Mouse (Mus musculus) embryonic facial prominence, embryonic 14.5 days (tissue): ENCODE measurements around the gene 1500015O10Rik. TPM values are rescaled to one million over a fixed set of nuclear protein-coding genes. Genes with fewer than 3 reads are reported as not detected.

Source experiments
- ATAC-seq: fragments of 200-750 bp; cut with Nextera tagmentation; 2 replicates; pipeline ENCODE4 v1.8.0; 2017; ENCODE audit warnings: low read depth, moderate number of reproducible peaks, moderate TSS enrichment
- DNase-seq: peaks from one replicate; pipeline ENCODE4 v3.0.0-alpha.2; 2015; ENCODE audit warnings: low spot score
- H3K27ac ChIP-seq: fragments of 300-500 bp; sonication (generic); replicated peaks from 2 replicates; pipeline ENCODE4 v1.5.1; 2014; ENCODE audit warnings: low read depth, mild to moderate bottlenecking, low read length, moderate library complexity
- H3K27me3 ChIP-seq: fragments of 300-500 bp; sonication (generic); replicated peaks from 2 replicates; pipeline ENCODE4 v1.6.1; 2014; ENCODE audit warnings: low read length; ENCODE audit not compliant: control insufficient read depth, insufficient read depth
- H3K36me3 ChIP-seq: fragments of 300-500 bp; sonication (generic); 2 replicates; pipeline ENCODE4 v1.6.1; 2014; ENCODE audit warnings: low read length, mixed read lengths; ENCODE audit not compliant: control insufficient read depth, insufficient read depth
- H3K4me1 ChIP-seq: fragments of 300-500 bp; sonication (generic); 2 replicates; pipeline ENCODE4 v1.6.1; 2014; ENCODE audit warnings: antibody characterized with exemption, low read length; ENCODE audit not compliant: control insufficient read depth, insufficient read depth
- H3K4me2 ChIP-seq: fragments of 300-500 bp; sonication (generic); 2 replicates; pipeline ENCODE4 v1.6.1; 2014; ENCODE audit warnings: low read depth, mild to moderate bottlenecking, low read length, moderate library complexity, mixed read lengths
- H3K4me3 ChIP-seq: fragments of 300-500 bp; sonication (generic); 2 replicates; pipeline ENCODE4 v1.5.1; 2014; ENCODE audit warnings: low read depth, mild to moderate bottlenecking, low read length
- H3K9ac ChIP-seq: fragments of 300-500 bp; sonication (generic); 2 replicates; pipeline ENCODE4 v1.6.1; 2014; ENCODE audit warnings: low read depth, mild to moderate bottlenecking, low read length, moderate library complexity, mixed read lengths
- H3K9me3 ChIP-seq: fragments of 300-500 bp; sonication (generic); 2 replicates; pipeline ENCODE4 v1.6.1; 2016; ENCODE audit warnings: low read length; ENCODE audit not compliant: control insufficient read depth
- WGBS: fragments of 180-500 bp; shearing (Covaris S2); extraction: QIAGEN DNeasy Blood & Tissue Kit; methylation state at CpG from one replicate; pipeline ENCODE4 v1.1.7; 2014; 5-methylcytosine and 5-hydroxymethylcytosine counted together
- polyA plus RNA-seq: library from polyadenylated mRNA; unstranded; fragments of >200 nt; fragmentation: Nextera tagmentation; extraction: Ambion mirVana; gene quantifications from 2 replicates; pipeline ENCODE4 v1.2.1, GENCODE M21; 2014

1500015O10Rik gene
- polyA plus RNA-seq, 1 experiment from 2014 or later = 107 TPM

GRCm38 (mm10) chr1:43782680-43783079 lies 52.3 kb downstream of the 1500015O10Rik start:
- Histone ChIP-seq H3K9ac (no peak overlapping the region), H3K9me3 (no peaks in the 10 kb centered on the region), H3K4me3 (no peak overlapping the region), H3K36me3 (peaks cover 22% of the 10 kb centered on the region), H3K4me1 (no peaks in the 10 kb centered on the region), H3K4me2 (no peak overlapping the region), H3K27me3 (no peaks in the 10 kb centered on the region), H3K27ac (no peak overlapping the region)
- no peak for DNase-seq
- 87% methylated on average over 3 of the region's 3 CpGs for WGBS
- no peak for ATAC-seq

- Histone ChIP-seq H3K4me3 (no peak overlapping the region), H3K27ac (no peak overlapping the region), H3K4me2 (no peak overlapping the region), H3K27me3 (no peaks in the 10 kb centered on the region), H3K9me3 (no peaks in the 10 kb centered on the region), H3K9ac (no peak overlapping the region), H3K4me1 (no peaks in the 10 kb centered on the region), H3K36me3 (peaks cover 22% of the 10 kb centered on the region)
- ATAC-seq (0 out of 2 replicates have a peak, but pooled peaks have one; percentile 37), DNase-seq (no peak)
- WGBS = 83% methylated on average over 3 of the region's 3 CpGs
These were observed 52.8 kb downstream of the 1500015O10Rik start for GRCm38 (mm10) chr1:43783186-43783585.

GRCm38 (mm10) chr1:43785316-43785715 lies 54.9 kb downstream of the 1500015O10Rik start:
- ATAC-seq = no peak
- Histone ChIP-seq H3K9ac (no peak overlapping the region), H3K36me3 (0 out of 2 replicates have a peak, but pooled peaks cover 6% of the 10 kb centered on the region), H3K9me3 (no peaks in the 10 kb centered on the region), H3K27ac (no peak overlapping the region), H3K4me2 (no peak overlapping the region), H3K4me3 (no peak overlapping the region), H3K4me1 (no peaks in the 10 kb centered on the region), H3K27me3 (no peaks in the 10 kb centered on the region)
- WGBS = 84% methylated on average over 5 of the region's 5 CpGs
- DNase-seq = no peak

- Histone ChIP-seq H3K27ac (no peak overlapping the region), H3K9me3 (no peaks in the 10 kb centered on the region), H3K9ac (no peak overlapping the region), H3K36me3 (0 out of 2 replicates have a peak, but pooled peaks cover 6% of the 10 kb centered on the region), H3K27me3 (no peaks in the 10 kb centered on the region), H3K4me2 (no peak overlapping the region), H3K4me1 (no peaks in the 10 kb centered on the region), H3K4me3 (no peak overlapping the region)
- WGBS = 91% methylated on average over 5 of the region's 5 CpGs
- ATAC-seq = no peak
- no peak for DNase-seq
These were observed 56.3 kb downstream of the 1500015O10Rik start for GRCm38 (mm10) chr1:43786711-43787110.

- H3K36me3 ChIP-seq = 0 out of 2 replicates have a peak, but pooled peaks cover 6% of the 10 kb centered on the region
- ATAC-seq = no peak
- H3K9me3 ChIP-seq = no peaks in the 10 kb centered on the region
- no peaks in the 10 kb centered on the region for H3K27me3 ChIP-seq
- H3K4me3 ChIP-seq = no peak overlapping the region
- no peak overlapping the region for H3K4me2 ChIP-seq
- H3K4me1 ChIP-seq = no peaks in the 10 kb centered on the region
- H3K9ac ChIP-seq = no peak overlapping the region
- WGBS = 87% methylated on average over 2 of the region's 2 CpGs
- H3K27ac ChIP-seq = no peak overlapping the region
- no peak for DNase-seq
These were observed 59.4 kb downstream of the 1500015O10Rik start for GRCm38 (mm10) chr1:43789765-43790164.

Other genes starting within 250 kb of the 1500015O10Rik start
- 32.7 and 33.6 TPM in 2 replicates for gene Uxs1, start 97.2 kb downstream of the 1500015O10Rik start, polyA plus RNA-seq
- 50.6 and 52.8 TPM in 2 replicates for gene Tpp2, start 203.0 kb downstream of the 1500015O10Rik start, polyA plus RNA-seq